Mouse (Mus musculus) megakaryocyte, embryonic 14.5 days (primary cell): Measurements from ENCODE around the gene Nt5m. TPM values are rescaled to one million over a fixed set of nuclear protein-coding genes. Genes with fewer than 3 reads are reported as not detected.

Source experiments
- H3K27me3 ChIP-seq: replicated peaks from 2 replicates; pipeline ENCODE3; 2012; ENCODE audit warnings: inconsistent platforms
- H3K36me3 ChIP-seq: replicated peaks from 2 replicates; pipeline ENCODE3; 2012; ENCODE audit warnings: low read length, inconsistent platforms, mixed read lengths
- H3K4me1 ChIP-seq: 2 replicates; pipeline ENCODE4 v1.6.1; 2012; ENCODE audit warnings: inconsistent platforms
- H3K4me3 ChIP-seq: replicated peaks from 2 replicates; pipeline ENCODE3; 2012; ENCODE audit warnings: moderate library complexity, mild to moderate bottlenecking, inconsistent platforms
- H3K9me3 ChIP-seq: 2 replicates; pipeline ENCODE4 v1.6.1; 2012; ENCODE audit warnings: inconsistent platforms
- FLI1 ChIP-seq: IDR thresholded peaks from 2 replicates; pipeline ENCODE4 v1.6.1; 2012; ENCODE audit warnings: low read length, inconsistent platforms, mixed read lengths
- GATA1 ChIP-seq: IDR thresholded peaks from 3 replicates; pipeline ENCODE4 v1.6.1; 2012; ENCODE audit warnings: mixed read lengths, low read length, inconsistent platforms, borderline replicate concordance
- polyA plus RNA-seq: library from polyadenylated mRNA; stranded (reverse); fragments of >175 nt; gene quantifications from 2 replicates; pipeline ENCODE4 v1.2.3, GENCODE M21; 2012; ENCODE audit warnings: low replicate concordance; ENCODE audit not compliant: insufficient read depth

Gene Nt5m
- polyA plus RNA-seq, 1 experiment = 42.2 TPM

DNA sequence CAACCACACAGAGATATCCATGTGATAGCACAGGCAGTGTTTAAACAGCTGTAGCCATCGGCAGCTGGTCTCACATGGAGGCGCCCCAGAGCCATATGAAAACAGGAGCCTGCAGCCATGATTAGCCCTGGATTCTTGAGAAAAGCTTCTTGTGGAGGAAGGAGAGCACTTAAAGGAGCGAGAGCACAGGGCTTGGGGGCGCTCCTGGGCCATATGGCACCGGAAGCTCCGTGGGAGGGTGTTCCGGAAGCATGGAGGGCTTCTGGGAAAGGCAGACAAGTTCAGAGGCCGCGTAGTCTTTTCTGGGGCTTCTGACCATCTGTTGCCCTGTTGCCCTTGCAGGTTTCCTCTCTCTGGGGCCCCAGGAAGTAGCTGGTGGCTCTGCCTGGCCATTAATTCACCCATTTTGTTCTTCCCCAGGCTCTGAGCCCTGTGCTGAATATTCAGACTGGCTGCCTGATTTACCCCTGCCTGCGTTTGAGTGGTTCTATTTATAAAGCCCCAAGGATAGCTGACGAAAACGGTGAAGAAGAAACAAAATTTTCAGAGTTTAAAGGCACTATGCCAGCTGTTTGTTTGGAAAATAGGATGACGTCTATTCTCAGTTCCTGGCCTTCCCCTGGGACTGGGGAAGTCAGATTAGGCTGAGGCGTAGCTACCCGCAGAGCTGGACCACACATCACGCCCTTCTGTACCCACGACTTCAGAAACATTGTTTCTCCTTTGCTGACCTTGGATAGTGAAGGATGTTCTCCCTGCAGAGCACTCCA is 46.2 kb downstream of the Nt5m start:
- TF ChIP-seq GATA1 (0 out of 3 replicates have a peak, but pooled peaks have one; percentile 10), FLI1 (peak; percentile 93; the same call in 1 of the 2 replicates)
- Histone ChIP-seq H3K9me3 (peaks cover 14% of the 10 kb centered on the region), H3K4me3 (peak overlapping the region; percentile 87), H3K36me3 (peaks cover 28% of the 10 kb centered on the region), H3K4me1 (peaks cover 90% of the 10 kb centered on the region), H3K27me3 (no peaks in the 10 kb centered on the region)

DNA sequence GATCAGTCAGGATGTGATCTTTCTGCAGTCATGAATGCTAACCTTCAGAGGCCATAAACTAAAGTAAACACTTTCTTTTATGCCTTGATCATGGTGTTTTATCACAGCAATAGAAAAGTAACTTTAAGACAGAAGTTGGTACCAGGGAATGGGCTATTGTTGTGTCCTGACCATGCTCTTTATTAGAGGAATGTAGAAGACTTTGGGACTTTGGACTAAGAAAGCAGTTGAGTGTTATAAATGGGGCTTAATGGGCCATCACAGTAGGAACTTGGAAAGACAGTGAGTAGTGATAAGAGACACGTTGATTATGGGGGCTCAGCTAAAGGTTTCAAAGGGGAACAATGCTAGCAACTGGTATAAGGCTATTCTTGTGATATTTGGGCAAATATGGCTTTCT is 47.7 kb downstream of the Nt5m start:
- no peaks in the 10 kb centered on the region for H3K27me3 ChIP-seq
- H3K36me3 ChIP-seq = peaks cover 27% of the 10 kb centered on the region
- peaks cover 88% of the 10 kb centered on the region for H3K4me1 ChIP-seq
- TF ChIP-seq GATA1 (no peak), FLI1 (no peak)
- no peak overlapping the region for H3K4me3 ChIP-seq
- H3K9me3 ChIP-seq = peaks cover 14% of the 10 kb centered on the region

- Histone ChIP-seq H3K9me3 (peaks cover 14% of the 10 kb centered on the region), H3K4me1 (peaks cover 88% of the 10 kb centered on the region), H3K27me3 (no peaks in the 10 kb centered on the region), H3K4me3 (no peak overlapping the region), H3K36me3 (peaks cover 27% of the 10 kb centered on the region)
- TF ChIP-seq FLI1 = no peak
- TF ChIP-seq GATA1 = no peak
Observed at GRCm38 (mm10) chr11:59888151-59888550, 48.9 kb downstream of the Nt5m start.

- H3K9me3 ChIP-seq = peaks cover 12% of the 10 kb centered on the region
- peaks cover 21% of the 10 kb centered on the region for H3K36me3 ChIP-seq
- TF ChIP-seq GATA1 = no peak
- TF ChIP-seq FLI1 = no peak
- no peak overlapping the region for H3K4me3 ChIP-seq
- peaks cover 84% of the 10 kb centered on the region for H3K4me1 ChIP-seq
- H3K27me3 ChIP-seq = no peaks in the 10 kb centered on the region
Observed at GRCm38 (mm10) chr11:59891854-59892253, 52.6 kb downstream of the Nt5m start.

- peaks cover 10% of the 10 kb centered on the region for H3K9me3 ChIP-seq
- H3K4me1 ChIP-seq = peaks cover 90% of the 10 kb centered on the region
- no peak for TF ChIP-seq GATA1
- no peak for TF ChIP-seq FLI1
- H3K4me3 ChIP-seq = no peak overlapping the region
- H3K36me3 ChIP-seq = peaks cover 14% of the 10 kb centered on the region
- no peaks in the 10 kb centered on the region for H3K27me3 ChIP-seq
Observed at GRCm38 (mm10) chr11:59893153-59893788, 54.0 kb downstream of the Nt5m start.

DNA sequence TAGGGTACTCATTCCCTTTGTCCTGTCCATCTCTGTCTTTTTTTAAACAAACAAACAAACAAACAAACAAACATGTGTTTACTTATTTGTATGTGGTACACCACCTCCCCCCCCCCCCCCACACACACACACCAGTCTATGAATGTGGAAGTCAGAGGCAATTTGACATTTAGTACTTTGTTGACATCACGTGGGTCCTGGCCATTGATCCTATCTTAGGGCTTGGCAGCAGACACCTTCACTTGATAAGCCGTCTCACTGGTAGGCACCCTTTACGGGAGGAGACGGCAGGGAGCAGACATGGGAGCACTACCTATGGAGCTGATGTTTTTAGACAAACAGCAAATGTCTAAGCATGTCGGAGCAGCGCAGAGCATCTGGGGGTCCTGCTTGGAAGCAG is 55.7 kb downstream of the Nt5m start:
- Histone ChIP-seq H3K36me3 (peaks cover 2% of the 10 kb centered on the region), H3K4me3 (no peak overlapping the region), H3K9me3 (no peaks in the 10 kb centered on the region), H3K27me3 (no peaks in the 10 kb centered on the region), H3K4me1 (peaks cover 93% of the 10 kb centered on the region)
- TF ChIP-seq FLI1 (no peak), GATA1 (no peak)

DNA sequence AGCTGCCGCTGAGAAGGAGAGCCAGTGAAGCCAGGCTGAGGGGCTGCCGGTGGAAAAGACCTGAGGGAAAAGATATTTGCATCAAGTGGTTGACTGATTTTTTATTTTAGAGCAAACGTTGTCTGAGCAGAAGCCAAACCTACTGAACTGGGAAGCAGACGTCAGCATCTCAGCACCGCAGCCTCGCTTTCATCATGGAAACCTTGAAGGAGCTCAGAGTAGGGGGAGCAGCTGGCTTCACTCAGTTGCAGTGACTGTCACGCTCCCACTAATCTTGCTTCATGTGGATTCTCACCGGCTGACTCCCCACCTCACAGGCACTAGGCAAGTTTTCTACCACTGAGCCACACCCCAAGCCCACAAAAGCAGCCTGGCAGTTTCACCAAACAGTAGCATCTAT is 56.1 kb downstream of the Nt5m start:
- Histone ChIP-seq H3K27me3 (no peaks in the 10 kb centered on the region), H3K4me1 (peaks cover 93% of the 10 kb centered on the region), H3K36me3 (peaks cover 2% of the 10 kb centered on the region), H3K9me3 (no peaks in the 10 kb centered on the region), H3K4me3 (no peak overlapping the region)
- TF ChIP-seq FLI1 = no peak
- no peak for TF ChIP-seq GATA1

DNA sequence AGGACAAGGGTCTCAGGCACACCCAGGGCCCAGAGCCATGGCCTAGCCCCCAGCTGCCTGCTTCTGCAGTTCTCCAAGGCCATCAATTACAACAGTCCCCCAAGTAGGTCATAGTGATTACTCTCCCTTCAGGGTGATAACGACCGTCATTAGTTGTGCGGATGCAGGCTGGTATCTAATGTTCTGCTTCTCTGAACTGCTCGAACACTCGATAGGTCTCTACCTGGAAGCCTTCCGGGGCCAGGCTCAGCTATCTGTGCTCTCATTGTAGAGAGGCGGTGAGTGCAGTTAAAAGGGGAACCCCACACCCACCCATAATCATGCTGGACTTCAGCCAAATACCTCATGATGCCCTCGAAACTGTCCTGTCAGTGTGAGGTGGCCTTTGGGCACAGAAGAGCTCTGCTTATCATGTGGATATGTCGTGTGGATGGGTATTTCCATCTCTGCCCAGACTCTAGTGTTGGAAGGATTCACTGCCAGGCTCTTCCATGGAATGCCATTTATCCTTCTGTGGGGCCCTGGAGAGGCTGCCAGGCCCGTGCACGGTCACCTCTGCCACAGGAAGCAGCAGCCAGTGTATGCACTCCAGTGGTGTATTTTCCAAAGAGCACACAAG is 58.8 kb downstream of the Nt5m start:
- Histone ChIP-seq H3K4me1 (peaks cover 86% of the 10 kb centered on the region), H3K36me3 (no peaks in the 10 kb centered on the region), H3K27me3 (no peaks in the 10 kb centered on the region), H3K9me3 (no peaks in the 10 kb centered on the region), H3K4me3 (no peak overlapping the region)
- TF ChIP-seq FLI1 (no peak), GATA1 (no peak)

DNA sequence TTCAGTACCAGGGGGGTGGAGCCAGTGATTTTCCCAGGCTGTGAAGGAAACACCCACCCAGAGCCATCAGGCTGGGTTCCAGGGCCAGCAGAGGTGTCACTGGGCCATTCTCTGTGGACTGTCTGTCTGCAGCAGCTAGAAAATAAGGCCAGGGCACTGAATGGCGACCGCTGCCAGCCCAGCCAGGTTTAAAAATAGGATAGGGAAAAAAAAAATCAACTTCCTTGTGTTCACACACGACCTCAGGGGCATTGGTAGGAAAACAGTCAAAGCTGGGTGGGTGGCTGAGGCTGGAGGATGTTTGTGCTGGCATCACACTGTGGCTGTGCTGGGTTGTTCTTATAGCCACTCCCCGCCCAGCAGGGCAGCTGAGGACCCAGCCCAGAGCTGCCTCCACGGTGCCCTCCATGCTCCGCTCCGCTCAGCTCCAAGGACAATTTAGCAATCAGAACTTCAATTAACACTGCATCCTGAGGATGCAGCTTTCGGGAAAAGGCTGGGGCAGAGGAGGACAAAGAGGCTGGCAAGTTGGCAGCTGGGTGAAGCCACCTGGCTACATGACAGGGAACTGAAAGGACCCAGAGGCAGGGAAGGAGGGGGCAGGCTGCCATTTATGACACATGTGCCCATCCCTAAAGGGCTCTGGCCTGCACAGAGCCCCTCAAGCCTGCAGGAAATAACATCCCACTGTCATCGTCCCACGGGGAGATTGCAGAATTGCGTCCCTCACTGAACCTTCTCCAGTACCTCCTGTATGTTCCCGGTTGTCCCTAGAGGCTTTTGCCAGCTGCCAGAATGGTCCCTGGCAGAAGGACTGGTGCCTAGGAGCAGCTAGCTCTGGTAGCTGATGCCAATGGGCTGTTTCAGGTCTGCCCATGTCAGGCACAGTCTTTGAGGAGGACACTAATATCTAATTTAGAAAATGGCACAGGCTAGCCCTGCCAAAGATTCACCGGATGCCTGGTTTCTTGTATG is 60.8 kb downstream of the Nt5m start:
- TF ChIP-seq GATA1 = no peak
- TF ChIP-seq FLI1 = no peak
- Histone ChIP-seq H3K27me3 (peaks cover 2% of the 10 kb centered on the region), H3K36me3 (no peaks in the 10 kb centered on the region), H3K4me3 (no peak overlapping the region), H3K4me1 (peaks cover 81% of the 10 kb centered on the region), H3K9me3 (no peaks in the 10 kb centered on the region)
